Mouse (Mus musculus) intestine, embryonic 15.5 days (tissue): ENCODE measurements at regions not wholly inside any gene's neighbourhood (a gene's known extent, or its start where the extent isn't known, plus 50 kb on each side); places are given as distances from the start of the nearest gene placed in this dataset.

ENCODE experiments used
- ATAC-seq: fragments of 200-750 bp; cut with Nextera tagmentation; 2 replicates; pipeline ENCODE4 v1.8.0; 2017; ENCODE audit warnings: moderate TSS enrichment, moderate library complexity
- H3K27ac ChIP-seq: fragments of 300-500 bp; sonication (generic); 2 replicates; pipeline ENCODE4 v1.5.1; 2015; ENCODE audit warnings: mild to moderate bottlenecking, inconsistent platforms
- H3K27me3 ChIP-seq: fragments of 300-500 bp; sonication (generic); replicated peaks from 2 replicates; pipeline ENCODE4 v1.6.1; 2015; ENCODE audit warnings: inconsistent platforms
- H3K36me3 ChIP-seq: fragments of 300-500 bp; sonication (generic); 2 replicates; pipeline ENCODE4 v1.6.1; 2015; ENCODE audit warnings: inconsistent platforms
- H3K4me1 ChIP-seq: fragments of 300-500 bp; sonication (generic); replicated peaks from 2 replicates; pipeline ENCODE4 v1.6.1; 2015; ENCODE audit warnings: inconsistent platforms
- H3K4me2 ChIP-seq: fragments of 300-500 bp; sonication (generic); replicated peaks from 2 replicates; pipeline ENCODE4 v1.6.1; 2015; ENCODE audit warnings: mild to moderate bottlenecking, inconsistent platforms
- H3K4me3 ChIP-seq: fragments of 300-500 bp; sonication (generic); replicated peaks from 2 replicates; pipeline ENCODE4 v1.5.1; 2015; ENCODE audit warnings: inconsistent platforms
- H3K9ac ChIP-seq: fragments of 300-500 bp; sonication (generic); 2 replicates; pipeline ENCODE4 v1.6.1; 2015; ENCODE audit warnings: inconsistent platforms
- H3K9me3 ChIP-seq: fragments of 300-500 bp; sonication (generic); 2 replicates; pipeline ENCODE4 v1.6.1; 2016; ENCODE audit warnings: inconsistent platforms
- WGBS: fragments of 180-500 bp; shearing (Covaris S2); methylation state at CpG from one replicate; pipeline ENCODE4 v1.1.7; 2015; 5-methylcytosine and 5-hydroxymethylcytosine counted together

DNA sequence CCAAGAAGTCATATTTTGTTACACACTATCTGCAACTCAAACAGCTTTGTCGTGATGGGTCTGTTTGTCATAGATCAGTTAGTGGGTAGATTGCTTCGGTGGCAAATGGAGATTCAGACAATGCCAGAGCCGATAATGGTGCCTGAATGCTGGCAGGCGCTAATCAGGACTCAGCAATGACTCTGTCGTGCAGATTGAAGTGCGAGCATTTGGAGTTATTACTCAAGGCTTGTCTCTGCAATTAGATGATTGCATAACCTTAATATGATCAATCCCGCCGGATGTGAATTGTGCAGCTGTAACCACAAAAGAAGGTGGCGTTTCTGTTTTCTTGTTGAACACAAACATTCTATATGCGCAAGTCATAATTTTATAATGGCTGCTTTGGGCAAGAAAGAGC is 88.8 kb upstream of the Mafb start:
- no peak for ATAC-seq
- 70% methylated on average over 10 of the region's 10 CpGs for WGBS

DNA sequence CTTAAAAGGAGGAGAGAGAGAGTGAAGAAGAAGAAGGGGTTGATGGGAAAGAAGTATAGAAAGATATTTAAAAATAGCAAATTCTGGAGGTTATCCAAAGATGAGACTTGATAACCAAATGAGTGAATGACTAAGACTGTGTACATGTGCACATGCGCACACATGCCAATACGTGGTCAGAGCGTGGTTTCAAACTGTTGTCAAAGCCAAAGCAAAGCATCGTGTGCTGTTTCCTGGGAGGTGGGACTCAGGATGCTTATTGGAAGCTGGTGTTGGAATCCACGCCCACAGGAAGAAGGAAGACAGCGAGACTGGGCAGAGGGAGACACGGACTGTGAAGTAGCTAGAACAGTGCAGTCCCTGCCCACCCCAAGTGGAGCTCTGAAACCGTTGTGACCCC is 89.8 kb upstream of the Mafb start:
- H3K9me3 ChIP-seq = no peaks in the 10 kb centered on the region
- H3K4me1 ChIP-seq = peaks cover 4% of the 10 kb centered on the region; the same call in 1 of the 2 replicates
- H3K4me2 ChIP-seq = no peak overlapping the region
- H3K27ac ChIP-seq = no peak overlapping the region
- H3K9ac ChIP-seq = no peak overlapping the region
- H3K4me3 ChIP-seq = no peak overlapping the region
- no peaks in the 10 kb centered on the region for H3K36me3 ChIP-seq
- no peak for ATAC-seq
- no peaks in the 10 kb centered on the region for H3K27me3 ChIP-seq
- WGBS = 84% methylated on average over 8 of the region's 8 CpGs

More for the DNA sequence above, 88.8 kb upstream of the Mafb start:
- Histone ChIP-seq H3K27me3 (no peaks in the 10 kb centered on the region), H3K4me3 (no peak overlapping the region), H3K9ac (no peak overlapping the region), H3K9me3 (no peaks in the 10 kb centered on the region), H3K27ac (no peak overlapping the region), H3K4me2 (no peak overlapping the region), H3K4me1 (peaks cover 9% of the 10 kb centered on the region; the same call in 1 of the 2 replicates), H3K36me3 (no peaks in the 10 kb centered on the region)

DNA sequence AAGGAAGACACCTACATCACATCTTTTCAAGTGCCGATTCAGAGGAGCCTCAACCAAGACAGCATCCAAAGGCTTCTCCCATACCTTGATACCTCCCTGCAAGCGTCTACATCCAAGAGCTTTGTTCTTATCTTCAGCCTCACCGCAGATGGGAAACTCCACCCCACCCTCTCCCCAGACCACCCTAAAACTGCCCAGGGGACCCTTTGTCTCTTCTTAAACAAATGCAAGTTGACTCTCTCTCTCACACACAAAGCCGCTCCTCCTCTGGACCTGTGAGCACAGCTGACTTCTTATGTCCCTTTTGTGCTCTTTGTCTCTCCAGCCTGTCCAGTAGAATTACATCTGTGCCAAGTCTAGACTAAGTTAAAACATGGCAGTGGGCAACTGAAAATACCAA is 104.7 kb upstream of the Mafb start:
- no peaks in the 10 kb centered on the region for H3K9me3 ChIP-seq
- no peaks in the 10 kb centered on the region for H3K27me3 ChIP-seq
- ATAC-seq = no peak
- H3K36me3 ChIP-seq = no peaks in the 10 kb centered on the region
- H3K27ac ChIP-seq = no peak overlapping the region
- no peak overlapping the region for H3K9ac ChIP-seq
- no peak overlapping the region for H3K4me3 ChIP-seq
- 75% methylated on average over 4 of the region's 4 CpGs for WGBS
- no peaks in the 10 kb centered on the region for H3K4me1 ChIP-seq
- H3K4me2 ChIP-seq = no peak overlapping the region

DNA sequence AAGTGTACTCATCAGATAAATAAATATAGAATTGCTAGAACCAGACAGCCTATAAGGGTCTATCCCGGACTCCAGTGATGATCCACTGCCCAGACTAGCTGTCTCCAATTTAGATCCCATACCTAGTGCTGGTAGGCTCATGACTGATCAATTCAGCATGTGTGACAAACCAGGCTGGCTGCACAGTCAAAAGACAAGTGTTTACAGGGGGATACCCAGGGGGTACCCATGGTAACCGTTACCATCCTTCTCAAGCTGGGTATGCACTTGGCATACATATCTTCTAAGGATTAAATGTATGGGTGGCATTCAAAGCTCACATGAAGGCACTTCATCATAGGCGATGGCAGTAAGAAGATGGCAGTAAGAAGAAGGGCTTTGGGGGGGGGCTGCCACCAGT is 109.3 kb upstream of the Mafb start:
- Histone ChIP-seq H3K4me1 (no peaks in the 10 kb centered on the region), H3K9ac (no peak overlapping the region), H3K4me2 (no peak overlapping the region), H3K27ac (no peak overlapping the region), H3K36me3 (no peaks in the 10 kb centered on the region), H3K9me3 (no peaks in the 10 kb centered on the region), H3K4me3 (no peak overlapping the region), H3K27me3 (no peaks in the 10 kb centered on the region)
- ATAC-seq = no peak
- 91% methylated on average over 3 of the region's 3 CpGs for WGBS

DNA sequence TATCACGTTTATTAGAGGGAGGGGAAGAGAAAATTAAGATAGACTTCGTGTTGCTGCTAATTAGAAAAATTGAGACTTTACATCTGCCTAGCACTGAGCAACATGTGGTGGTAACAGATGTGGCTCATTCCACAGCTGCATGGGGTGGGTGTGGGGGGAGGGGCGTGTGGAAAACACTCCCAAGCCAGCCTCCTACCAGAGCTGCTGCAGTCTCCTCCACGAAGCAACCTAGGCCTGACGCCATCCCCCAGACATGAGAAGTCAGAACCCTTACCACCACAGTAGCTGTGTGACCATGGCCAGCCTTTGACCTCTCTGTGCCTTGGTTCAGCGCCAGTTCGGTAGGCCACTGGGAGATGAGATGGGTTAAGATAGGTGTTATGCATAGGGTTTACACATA is 112.4 kb upstream of the Mafb start:
- H3K27ac ChIP-seq = no peak overlapping the region
- no peak overlapping the region for H3K4me3 ChIP-seq
- no peak for ATAC-seq
- H3K36me3 ChIP-seq = no peaks in the 10 kb centered on the region
- no peak overlapping the region for H3K4me2 ChIP-seq
- H3K27me3 ChIP-seq = no peaks in the 10 kb centered on the region
- no peak overlapping the region for H3K9ac ChIP-seq
- H3K4me1 ChIP-seq = no peaks in the 10 kb centered on the region
- WGBS = 55% methylated on average over 7 of the region's 7 CpGs
- H3K9me3 ChIP-seq = no peaks in the 10 kb centered on the region

DNA sequence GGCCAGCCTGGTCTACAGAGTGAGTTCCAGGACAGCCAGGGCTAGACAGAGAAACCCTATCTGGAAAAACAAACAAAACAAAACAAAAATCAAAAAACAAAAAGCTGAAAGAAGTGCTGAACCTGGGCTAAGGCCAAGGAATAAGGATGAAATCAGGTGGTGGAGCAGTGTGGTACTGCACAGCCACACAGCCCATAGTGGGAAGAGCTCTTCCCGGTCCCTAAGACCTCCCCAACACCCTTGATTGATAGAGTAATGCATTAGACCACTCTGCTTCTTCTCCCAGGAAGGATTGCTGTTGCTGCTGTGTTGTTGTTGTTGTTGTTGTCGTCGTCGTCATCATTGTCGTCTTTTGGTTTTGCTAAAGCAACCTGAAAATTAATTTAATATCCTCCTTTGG is 118.2 kb upstream of the Mafb start:
- Histone ChIP-seq H3K4me3 (no peak overlapping the region), H3K9ac (no peak overlapping the region), H3K27me3 (no peaks in the 10 kb centered on the region), H3K9me3 (no peaks in the 10 kb centered on the region), H3K4me1 (no peaks in the 10 kb centered on the region), H3K36me3 (no peaks in the 10 kb centered on the region), H3K4me2 (no peak overlapping the region), H3K27ac (no peak overlapping the region)
- no peak for ATAC-seq
- WGBS = 91% methylated on average over 5 of the region's 5 CpGs

DNA sequence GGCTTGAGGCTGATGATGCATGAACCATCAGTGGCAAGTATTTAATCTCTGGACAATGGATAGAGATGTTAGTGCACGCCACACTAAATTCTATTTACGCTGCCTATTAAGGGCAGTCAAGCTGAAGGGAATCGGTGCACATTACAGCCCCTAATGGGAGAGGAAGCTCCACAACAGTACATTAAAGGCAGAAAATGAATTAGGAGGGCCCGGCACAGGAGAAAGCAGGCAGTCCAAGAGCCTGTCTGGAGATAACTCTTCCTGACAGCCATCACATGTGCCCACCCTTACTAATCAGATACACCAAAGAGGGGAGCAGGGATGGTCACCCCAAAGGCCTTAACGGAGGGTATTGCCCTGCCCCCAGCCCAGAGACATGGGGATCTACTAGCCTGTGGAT is 118.7 kb upstream of the Mafb start:
- Histone ChIP-seq H3K36me3 (no peaks in the 10 kb centered on the region), H3K4me3 (no peak overlapping the region), H3K27me3 (no peaks in the 10 kb centered on the region), H3K4me2 (no peak overlapping the region), H3K27ac (no peak overlapping the region), H3K9me3 (no peaks in the 10 kb centered on the region), H3K9ac (no peak overlapping the region), H3K4me1 (no peaks in the 10 kb centered on the region)
- ATAC-seq = no peak
- WGBS = 79% methylated on average over 5 of the region's 5 CpGs

DNA sequence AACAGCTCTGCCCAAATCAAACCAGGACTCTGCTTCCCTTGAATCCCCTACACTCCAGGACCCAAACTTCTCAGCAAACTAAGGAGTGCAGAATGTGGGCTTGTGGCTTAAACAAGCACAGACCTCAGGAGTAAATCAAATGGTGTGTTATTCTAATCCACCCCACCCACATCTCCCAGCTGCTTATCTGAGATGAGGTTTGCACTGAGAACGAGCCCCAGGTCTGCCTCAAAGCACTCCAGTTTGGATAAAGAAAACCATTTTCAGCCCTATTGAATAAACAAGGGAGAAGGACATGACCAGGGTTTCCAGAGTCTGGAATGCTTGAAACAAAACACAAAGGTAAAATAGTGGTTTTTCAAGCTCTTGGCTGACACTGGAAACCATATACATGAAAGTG is 132.9 kb upstream of the Mafb start:
- no peaks in the 10 kb centered on the region for H3K36me3 ChIP-seq
- H3K4me2 ChIP-seq = no peak overlapping the region
- no peaks in the 10 kb centered on the region for H3K27me3 ChIP-seq
- no peaks in the 10 kb centered on the region for H3K9me3 ChIP-seq
- no peak overlapping the region for H3K9ac ChIP-seq
- no peak overlapping the region for H3K27ac ChIP-seq
- no peak for ATAC-seq
- no peak overlapping the region for H3K4me3 ChIP-seq
- peaks cover 7% of the 10 kb centered on the region; the same call in 1 of the 2 replicates for H3K4me1 ChIP-seq
- 9% methylated on average over 1 of the region's 1 CpGs for WGBS

DNA sequence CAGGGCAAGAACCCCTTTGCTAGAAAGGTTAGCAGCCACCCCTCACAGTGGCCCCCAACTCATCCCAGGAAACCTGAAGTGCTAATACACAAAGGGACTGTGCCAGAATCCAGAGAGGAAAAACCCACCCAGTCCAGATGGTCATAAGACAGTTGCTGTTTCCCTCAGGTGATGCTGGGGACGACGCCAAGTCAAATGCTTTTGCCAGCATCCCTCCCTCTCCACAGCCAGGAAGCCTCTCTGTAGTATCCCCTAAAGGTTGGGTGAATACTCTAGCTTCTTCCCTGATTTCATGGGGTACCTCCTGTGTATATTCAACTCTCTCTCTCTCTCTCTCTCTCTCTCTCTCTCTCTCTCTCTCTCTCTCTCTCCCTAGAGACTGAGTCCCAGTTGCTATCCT is 136.0 kb upstream of the Mafb start:
- Histone ChIP-seq H3K27ac (no peak overlapping the region), H3K4me1 (peaks cover 9% of the 10 kb centered on the region; the same call in 1 of the 2 replicates), H3K36me3 (no peaks in the 10 kb centered on the region), H3K9me3 (no peaks in the 10 kb centered on the region), H3K27me3 (no peaks in the 10 kb centered on the region), H3K4me3 (no peak overlapping the region), H3K4me2 (no peak overlapping the region), H3K9ac (no peak overlapping the region)
- WGBS = 89% methylated on average over 2 of the region's 2 CpGs
- ATAC-seq = no peak

DNA sequence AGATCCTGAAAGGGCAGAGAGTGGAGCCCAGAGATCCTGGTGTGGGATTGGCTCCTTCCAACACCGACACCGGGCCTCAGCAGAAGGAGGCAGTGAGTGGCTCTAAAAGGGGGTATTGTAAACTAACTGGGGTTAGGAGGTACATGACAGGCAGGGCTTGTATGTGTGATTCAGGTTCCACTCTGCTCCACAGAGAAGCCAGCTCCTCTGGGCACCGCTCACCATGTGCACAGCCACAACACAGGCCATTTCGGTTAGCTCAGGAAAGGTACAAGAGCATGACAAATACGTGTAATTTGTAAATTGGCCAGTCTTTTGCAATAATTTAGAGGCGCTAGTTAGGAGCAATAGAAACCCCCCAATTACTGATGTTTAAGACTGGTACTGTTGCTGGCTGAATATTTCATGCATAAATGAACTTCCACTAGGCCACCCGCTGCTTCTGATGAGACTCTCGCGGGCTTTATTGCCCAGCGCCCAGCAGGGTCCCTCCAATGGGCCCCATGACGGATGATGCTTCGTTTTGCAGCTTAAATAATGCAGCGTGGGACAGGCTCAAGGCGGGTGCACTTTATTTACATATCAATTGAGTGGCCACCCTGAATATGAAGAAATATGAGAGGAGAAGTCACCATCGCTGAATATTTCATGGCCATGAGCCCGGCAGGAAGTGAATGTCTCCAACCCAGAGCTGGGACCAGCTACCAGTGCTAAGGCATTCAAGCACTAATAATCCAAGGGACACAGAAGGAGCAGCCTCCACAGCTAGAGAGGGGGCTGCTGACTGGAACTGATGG is 136.9 kb upstream of the Mafb start:
- no peaks in the 10 kb centered on the region for H3K36me3 ChIP-seq
- no peak overlapping the region for H3K9ac ChIP-seq
- peaks cover 12% of the 10 kb centered on the region; the same call in 1 of the 2 replicates for H3K4me1 ChIP-seq
- ATAC-seq = no peak
- no peaks in the 10 kb centered on the region for H3K27me3 ChIP-seq
- H3K27ac ChIP-seq = no peak overlapping the region
- 56% methylated on average over 16 of the region's 16 CpGs for WGBS
- H3K4me3 ChIP-seq = no peak overlapping the region
- no peaks in the 10 kb centered on the region for H3K9me3 ChIP-seq
- no peak overlapping the region for H3K4me2 ChIP-seq

DNA sequence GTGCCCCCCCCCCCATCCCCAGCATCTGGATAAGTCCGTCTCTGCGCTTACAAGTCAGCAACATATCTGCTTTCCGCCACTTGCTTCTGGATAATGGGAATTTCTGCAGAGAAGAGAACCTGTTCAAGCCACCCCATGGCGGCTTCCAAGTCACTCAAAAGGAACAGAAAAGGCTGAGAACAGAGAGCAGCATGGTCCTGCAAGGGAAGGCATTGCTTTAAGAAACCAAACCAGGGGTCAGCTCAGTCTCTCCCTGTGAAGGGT is 137.5 kb upstream of the Mafb start:
- H3K4me3 ChIP-seq = no peak overlapping the region
- H3K4me1 ChIP-seq = peaks cover 12% of the 10 kb centered on the region; the same call in 1 of the 2 replicates
- no peak overlapping the region for H3K9ac ChIP-seq
- no peak overlapping the region for H3K27ac ChIP-seq
- H3K9me3 ChIP-seq = no peaks in the 10 kb centered on the region
- no peaks in the 10 kb centered on the region for H3K27me3 ChIP-seq
- ATAC-seq = no peak
- H3K4me2 ChIP-seq = no peak overlapping the region
- H3K36me3 ChIP-seq = no peaks in the 10 kb centered on the region
- 83% methylated on average over 4 of the region's 4 CpGs for WGBS

DNA sequence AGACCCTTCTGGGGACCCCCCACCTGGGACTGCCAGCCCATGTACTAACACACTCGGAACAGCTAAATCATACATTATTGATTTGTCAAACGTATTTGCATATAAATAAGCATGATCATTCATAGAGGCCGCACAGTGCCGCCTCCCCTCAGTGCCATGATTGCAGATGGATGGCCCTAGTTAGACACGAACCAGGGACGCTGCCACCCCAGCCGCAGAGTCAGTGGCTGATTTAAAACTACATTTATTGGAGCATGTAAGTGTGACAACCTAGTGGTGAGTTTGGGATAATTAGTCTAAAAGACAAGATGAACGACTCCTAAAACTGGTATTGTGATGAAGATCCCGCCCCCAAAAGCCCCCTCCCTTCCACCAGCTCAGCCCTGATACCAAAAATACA is 138.3 kb upstream of the Top1 start:
- Histone ChIP-seq H3K9me3 (no peaks in the 10 kb centered on the region), H3K4me2 (no peak overlapping the region), H3K9ac (no peak overlapping the region), H3K4me3 (no peak overlapping the region), H3K4me1 (peaks cover 12% of the 10 kb centered on the region; the same call in 1 of the 2 replicates), H3K27ac (no peak overlapping the region), H3K36me3 (no peaks in the 10 kb centered on the region), H3K27me3 (no peaks in the 10 kb centered on the region)
- WGBS = 65% methylated on average over 9 of the region's 9 CpGs
- ATAC-seq = no peak

DNA sequence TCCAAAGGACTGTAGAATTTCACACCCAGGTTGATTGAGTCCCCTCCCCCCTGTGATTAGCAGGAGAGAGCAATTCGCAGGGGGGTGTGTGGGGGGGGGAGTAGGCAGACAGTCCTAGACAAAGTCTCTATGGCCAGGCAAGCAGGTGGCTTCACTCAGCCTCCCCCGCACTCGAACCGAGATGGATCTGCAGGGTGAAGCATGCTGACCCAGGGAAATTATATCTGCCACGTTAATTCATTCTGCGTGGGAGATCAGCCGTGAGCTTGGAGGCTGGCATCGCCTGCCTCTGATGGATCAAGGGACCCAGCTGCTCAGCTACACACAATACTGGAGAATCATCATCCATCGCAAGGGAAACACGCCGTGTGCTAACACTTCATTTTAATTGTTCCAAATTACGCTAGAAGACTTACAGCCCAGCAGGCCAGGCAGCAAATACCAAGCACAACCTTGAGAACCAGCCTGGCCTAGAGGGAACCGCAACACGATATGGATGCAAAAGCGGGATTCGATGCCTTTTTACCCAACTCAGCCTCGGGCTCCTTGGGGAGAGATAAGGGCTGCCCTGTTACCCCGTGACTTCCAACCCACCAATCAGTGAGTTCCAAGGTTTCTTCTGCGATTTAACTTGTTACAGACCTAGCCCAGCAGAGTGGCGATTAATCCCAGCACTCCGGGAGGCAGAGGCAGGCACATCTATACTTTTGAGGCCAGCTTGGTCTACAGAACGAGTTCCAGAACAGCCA is 137.7 kb upstream of the Top1 start:
- H3K4me2 ChIP-seq = no peak overlapping the region
- no peak for ATAC-seq
- no peak overlapping the region for H3K9ac ChIP-seq
- no peaks in the 10 kb centered on the region for H3K36me3 ChIP-seq
- H3K4me1 ChIP-seq = peaks cover 12% of the 10 kb centered on the region; the same call in 1 of the 2 replicates
- H3K27ac ChIP-seq = no peak overlapping the region
- H3K27me3 ChIP-seq = no peaks in the 10 kb centered on the region
- WGBS = 49% methylated on average over 22 of the region's 22 CpGs
- H3K9me3 ChIP-seq = no peaks in the 10 kb centered on the region
- H3K4me3 ChIP-seq = no peak overlapping the region
